In genomic region chr8:122728630-122729029, GRCm38 (mm10) we compare ENCODE assay signal across 26 mouse cellular contexts. TPM values are rescaled to one million over a fixed set of nuclear protein-coding genes. Genes with fewer than 3 reads are reported as not detected.
DNase-seq lines count a peak whose midpoint lies in the region; ATAC-seq and TF ChIP-seq lines count a peak whose summit lies in the region.
"Had no signal": no experiment of that assay in that cellular context is flagged by ENCODE, and none has a peak within 500 bp of the region (broad histone marks: within the 10 kb centered on the region; RNA-seq: fewer than 3 reads in every experiment).

No protein-coding gene starts in this region.

- no peak overlapping the region for H3K4me2 ChIP-seq in hindbrain, embryonic 15.5 days
- H3K4me2 ChIP-seq in hindbrain, embryonic 12.5 days (replicated peaks), result no peak overlapping the region
- no peak overlapping the region for H3K4me2 ChIP-seq in midbrain, embryonic 13.5 days (replicated peaks)
- no peak overlapping the region for H3K4me2 ChIP-seq in midbrain, postnatal 0 days (ENCODE audit: low read depth, low read length, poor library complexity, severe bottlenecking)
- no peak overlapping the region for H3K4me2 ChIP-seq in limb, embryonic 11.5 days (ENCODE audit: low read depth, severe bottlenecking)
- no peak overlapping the region for H3K4me2 ChIP-seq in liver, postnatal 0 days (ENCODE audit: low read depth, low read length)
- H3K4me2 ChIP-seq: forebrain, embryonic 13.5 days; heart, embryonic 13.5 days; intestine, embryonic 15.5 days had no signal

- no peak for DNase-seq in midbrain, postnatal 0 days (ENCODE audit: low spot score)
- DNase-seq in forelimb bud, embryonic 11.5 days (ENCODE audit: low read depth, low spot score), result peak; percentile 52
- peak; percentile 49 for DNase-seq in limb, embryonic 11.5 days (ENCODE audit: low spot score)
- no peak for DNase-seq in heart, adult 11 months
- DNase-seq in liver, postnatal 0 days, result no peak
- DNase-seq: adrenal gland, postnatal 10 days; B cell, adult 2 months; cerebellum, adult 18-20 months; cerebellum, adult 9-10 months; cerebellum, postnatal 14 days; forebrain, postnatal 0 days; gastrocnemius, postnatal 25 days; heart, adult 2 months; heart, postnatal 14 days; heart, postnatal 4 days had no signal

- peak overlapping the region; percentile 23; the same call in 1 of the 2 replicates for H3K27ac ChIP-seq in hindbrain, embryonic 15.5 days (replicated peaks)
- H3K27ac ChIP-seq in hindbrain, embryonic 12.5 days, result no peak overlapping the region
- H3K27ac ChIP-seq in midbrain, embryonic 13.5 days, result no peak overlapping the region
- H3K27ac ChIP-seq in midbrain, postnatal 0 days (ENCODE audit: low read depth, low read length), result no peak overlapping the region
- H3K27ac ChIP-seq in limb, embryonic 11.5 days (replicated peaks; ENCODE audit: low read depth, low read length), result no peak overlapping the region
- H3K27ac ChIP-seq in liver, postnatal 0 days (ENCODE audit: low read depth), result no peak overlapping the region
- H3K27ac ChIP-seq: forebrain, embryonic 10.5 days; forebrain, embryonic 13.5 days; heart, adult 2 months; heart, embryonic 10.5 days; heart, embryonic 13.5 days; intestine, embryonic 15.5 days had no signal

- ATAC-seq in hindbrain, embryonic 15.5 days (ENCODE audit: low FRiP score, low read depth), result 0 out of 2 replicates have a peak, but pooled peaks have one; percentile 50
- ATAC-seq in hindbrain, embryonic 12.5 days (ENCODE audit: low FRiP score), result no peak
- 0 out of 2 replicates have a peak, but pooled peaks have one; percentile 13 for ATAC-seq in midbrain, embryonic 13.5 days
- ATAC-seq in midbrain, postnatal 0 days (ENCODE audit: low FRiP score), result no peak
- peak; percentile 39; the same call in 1 of the 2 replicates for ATAC-seq in limb, embryonic 11.5 days (ENCODE audit: insufficient number of reproducible peaks, low FRiP score, low TSS enrichment, low read depth)
- ATAC-seq in liver, postnatal 0 days, result no peak
- ATAC-seq: forebrain, embryonic 13.5 days; forebrain, postnatal 0 days; intestine, embryonic 15.5 days; Patski had no signal

- peaks cover 9% of the 10 kb centered on the region for H3K4me1 ChIP-seq in hindbrain, embryonic 15.5 days (replicated peaks)
- 0 out of 2 replicates have a peak, but pooled peaks cover 4% of the 10 kb centered on the region for H3K4me1 ChIP-seq in hindbrain, embryonic 12.5 days
- peaks cover 11% of the 10 kb centered on the region for H3K4me1 ChIP-seq in midbrain, embryonic 13.5 days (replicated peaks)
- no peaks in the 10 kb centered on the region for H3K4me1 ChIP-seq in midbrain, postnatal 0 days (ENCODE audit: insufficient read depth, low read length)
- peaks cover 12% of the 10 kb centered on the region for H3K4me1 ChIP-seq in limb, embryonic 11.5 days (ENCODE audit: control insufficient read depth, insufficient read depth, low read length)
- H3K4me1 ChIP-seq in liver, postnatal 0 days (ENCODE audit: insufficient read depth), result no peaks in the 10 kb centered on the region; the same call in 1 of the 2 replicates
- H3K4me1 ChIP-seq: intestine, embryonic 15.5 days had no signal

- no peak for TF ChIP-seq EP300 in liver, postnatal 0 days (IDR thresholded peaks at IDR 0.05; ENCODE audit: low read depth)

- H3K27me3 ChIP-seq in hindbrain, embryonic 15.5 days, result no peaks in the 10 kb centered on the region
- peaks cover 9% of the 10 kb centered on the region; the same call in 1 of the 2 replicates for H3K27me3 ChIP-seq in hindbrain, embryonic 12.5 days
- H3K27me3 ChIP-seq in midbrain, embryonic 13.5 days, result peaks cover 3% of the 10 kb centered on the region
- H3K27me3 ChIP-seq in midbrain, postnatal 0 days (ENCODE audit: insufficient read depth, low read length), result no peaks in the 10 kb centered on the region
- H3K27me3 ChIP-seq in limb, embryonic 11.5 days (ENCODE audit: control insufficient read depth, insufficient read depth, low read length), result no peaks in the 10 kb centered on the region
- H3K27me3 ChIP-seq in liver, postnatal 0 days (ENCODE audit: insufficient read depth, low read length), result peaks cover 25% of the 10 kb centered on the region; the same call in 1 of the 2 replicates
- H3K27me3 ChIP-seq: CH12.LX had no signal

- TF ChIP-seq CTCF in midbrain, postnatal 0 days (IDR thresholded peaks at IDR 0.05), result no peak
- TF ChIP-seq CTCF in liver, postnatal 0 days (IDR thresholded peaks at IDR 0.05; ENCODE audit: low read depth), result no peak

- no peaks in the 10 kb centered on the region for H3K9me3 ChIP-seq in hindbrain, embryonic 15.5 days
- H3K9me3 ChIP-seq in hindbrain, embryonic 12.5 days (replicated peaks), result no peaks in the 10 kb centered on the region
- no peaks in the 10 kb centered on the region for H3K9me3 ChIP-seq in midbrain, embryonic 13.5 days
- no peaks in the 10 kb centered on the region for H3K9me3 ChIP-seq in midbrain, postnatal 0 days (ENCODE audit: low read length)
- H3K9me3 ChIP-seq in limb, embryonic 11.5 days (ENCODE audit: control insufficient read depth, low read length), result no peaks in the 10 kb centered on the region
- H3K9me3 ChIP-seq in liver, postnatal 0 days (ENCODE audit: low read length), result no peaks in the 10 kb centered on the region
- H3K9me3 ChIP-seq: forebrain, embryonic 10.5 days; forebrain, embryonic 13.5 days; heart, embryonic 10.5 days; heart, embryonic 13.5 days; intestine, embryonic 15.5 days had no signal

- H3K9ac ChIP-seq in hindbrain, embryonic 15.5 days, result no peak overlapping the region
- H3K9ac ChIP-seq in hindbrain, embryonic 12.5 days, result no peak overlapping the region
- no peak overlapping the region for H3K9ac ChIP-seq in midbrain, embryonic 13.5 days (replicated peaks)
- no peak overlapping the region for H3K9ac ChIP-seq in midbrain, postnatal 0 days (replicated peaks; ENCODE audit: low read length, poor library complexity, severe bottlenecking)
- H3K9ac ChIP-seq in limb, embryonic 11.5 days (ENCODE audit: low read length), result no peak overlapping the region
- H3K9ac ChIP-seq in liver, postnatal 0 days (replicated peaks), result no peak overlapping the region
- H3K9ac ChIP-seq: forebrain, embryonic 13.5 days; forebrain, postnatal 0 days; heart, embryonic 13.5 days; intestine, embryonic 15.5 days had no signal

- WGBS in hindbrain, embryonic 15.5 days, result 17% methylated on average over 3 of the region's 3 CpGs
- WGBS in hindbrain, embryonic 12.5 days, result 30% methylated on average over 3 of the region's 3 CpGs
- WGBS in midbrain, embryonic 13.5 days, result 3% methylated on average over 3 of the region's 3 CpGs
- WGBS in midbrain, postnatal 0 days, result 6% methylated on average over 3 of the region's 3 CpGs
- 8% methylated on average over 3 of the region's 3 CpGs for WGBS in limb, embryonic 11.5 days
- 45% methylated on average over 3 of the region's 3 CpGs for WGBS in liver, postnatal 0 days (ENCODE audit: insufficient replicate concordance)

- H3K4me3 ChIP-seq in hindbrain, embryonic 15.5 days, result no peak overlapping the region
- H3K4me3 ChIP-seq in hindbrain, embryonic 12.5 days, result no peak overlapping the region
- no peak overlapping the region for H3K4me3 ChIP-seq in midbrain, embryonic 13.5 days (replicated peaks)
- no peak overlapping the region for H3K4me3 ChIP-seq in midbrain, postnatal 0 days (ENCODE audit: low read depth, low read length)
- no peak overlapping the region for H3K4me3 ChIP-seq in limb, embryonic 11.5 days (ENCODE audit: low read depth, low read length)
- no peak overlapping the region for H3K4me3 ChIP-seq in liver, postnatal 0 days (ENCODE audit: low read depth, low read length)
- H3K4me3 ChIP-seq: forebrain, embryonic 10.5 days; forebrain, embryonic 13.5 days; heart, adult 2 months; heart, embryonic 10.5 days; heart, embryonic 13.5 days; intestine, embryonic 15.5 days had no signal

- H3K36me3 ChIP-seq in hindbrain, embryonic 15.5 days, result no peaks in the 10 kb centered on the region
- H3K36me3 ChIP-seq in hindbrain, embryonic 12.5 days, result no peaks in the 10 kb centered on the region
- H3K36me3 ChIP-seq in midbrain, embryonic 13.5 days, result no peaks in the 10 kb centered on the region
- H3K36me3 ChIP-seq in midbrain, postnatal 0 days (ENCODE audit: insufficient read depth, low read length), result no peaks in the 10 kb centered on the region
- no peaks in the 10 kb centered on the region for H3K36me3 ChIP-seq in limb, embryonic 11.5 days (ENCODE audit: control insufficient read depth, insufficient read depth, low read length)
- H3K36me3 ChIP-seq in liver, postnatal 0 days (replicated peaks; ENCODE audit: insufficient read depth, low read length), result no peaks in the 10 kb centered on the region
- H3K36me3 ChIP-seq: forebrain, embryonic 10.5 days; G1E; heart, embryonic 10.5 days; heart, embryonic 13.5 days; intestine, embryonic 15.5 days had no signal

RNA-seq across cellular contexts. Expression of gene Cbfa2t3, which starts 29.7 kb away (rescaled TPM):
- polyA plus RNA-seq in hindbrain, embryonic 15.5 days (2015; fragmentation: Nextera tagmentation; extraction: Ambion mirVana), result 19.1 and 21.2 TPM in 2 replicates
- 17.1 and 17.3 TPM in 2 replicates for polyA plus RNA-seq in hindbrain, embryonic 12.5 days (2016; fragmentation: Nextera tagmentation; extraction: Ambion mirVana)
- 20.2 and 20.9 TPM in 2 replicates for polyA plus RNA-seq in midbrain, embryonic 13.5 days (2015; fragmentation: Nextera tagmentation; extraction: Ambion mirVana)
- 11.1 and 11.8 TPM in 2 replicates for total RNA-seq in midbrain, postnatal 0 days (2014; rRNA removed)
- 13.3 and 15.9 TPM in 2 replicates for polyA plus RNA-seq in midbrain, postnatal 0 days (2015; fragmentation: Nextera tagmentation; extraction: Ambion mirVana)
- polyA plus RNA-seq in limb, embryonic 11.5 days (2014; fragmentation: Nextera tagmentation; extraction: Ambion mirVana), result 3.3 and 4.5 TPM in 2 replicates
- polyA plus RNA-seq in liver, postnatal 0 days (2015; fragmentation: Nextera tagmentation; extraction: Ambion mirVana), result 2.1 and 2.4 TPM in 2 replicates

RNA-seq across cellular contexts. Expression of gene Acsf3, which starts 46.7 kb away (rescaled TPM):
- polyA plus RNA-seq in hindbrain, embryonic 15.5 days (2015; fragmentation: Nextera tagmentation; extraction: Ambion mirVana), result 15.6 and 17.1 TPM in 2 replicates
- polyA plus RNA-seq in hindbrain, embryonic 12.5 days (2016; fragmentation: Nextera tagmentation; extraction: Ambion mirVana), result 15.1 and 17.6 TPM in 2 replicates
- polyA plus RNA-seq in midbrain, embryonic 13.5 days (2015; fragmentation: Nextera tagmentation; extraction: Ambion mirVana), result 17.9 and 18.7 TPM in 2 replicates
- total RNA-seq in midbrain, postnatal 0 days (2014; rRNA removed), result 22.1 and 22.7 TPM in 2 replicates
- polyA plus RNA-seq in midbrain, postnatal 0 days (2015; fragmentation: Nextera tagmentation; extraction: Ambion mirVana), result 18.8 and 18.9 TPM in 2 replicates
- 16.1 and 17.9 TPM in 2 replicates for polyA plus RNA-seq in limb, embryonic 11.5 days (2014; fragmentation: Nextera tagmentation; extraction: Ambion mirVana)
- 9.6 and 10.7 TPM in 2 replicates for polyA plus RNA-seq in liver, postnatal 0 days (2015; fragmentation: Nextera tagmentation; extraction: Ambion mirVana)

Comparison
In these comparisons a context has a peak if more than half of its experiments do, and no peak if none do; other contexts are left out.
1. ATAC-seq: peak in hindbrain, embryonic 15.5 days (single experiment), midbrain, embryonic 13.5 days (single experiment) and limb, embryonic 11.5 days (single experiment); none in hindbrain, embryonic 12.5 days (single experiment), midbrain, postnatal 0 days (single experiment) and liver, postnatal 0 days (single experiment).
2. DNase-seq: peak in forelimb bud, embryonic 11.5 days (single experiment) and limb, embryonic 11.5 days (single experiment); none in midbrain, postnatal 0 days (single experiment), heart, adult 11 months (single experiment) and liver, postnatal 0 days (single experiment).